15 mouse cellular contexts compared by ENCODE assay signal in the genomic region with DNA sequence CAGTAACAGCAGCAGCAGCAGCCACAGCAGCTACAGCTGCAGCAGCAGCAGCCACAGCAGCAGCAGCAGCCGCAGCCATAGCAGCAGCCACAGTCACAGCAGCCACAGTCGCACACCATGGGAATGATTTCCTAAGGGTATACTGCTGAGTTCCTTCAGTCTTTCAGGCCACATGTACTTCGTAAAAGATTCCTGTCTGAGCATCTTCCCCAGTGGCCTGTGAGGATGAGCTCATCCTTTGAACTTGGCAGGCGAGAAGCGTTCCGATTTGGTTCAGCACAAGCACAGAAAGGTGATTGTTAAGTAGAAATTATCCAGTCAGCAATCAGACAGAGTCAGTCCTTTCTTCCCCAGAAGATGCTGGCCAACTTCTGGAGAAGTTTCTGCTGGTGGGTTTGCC. TPM values are rescaled to one million over a fixed set of nuclear protein-coding genes. Genes with fewer than 3 reads are reported as not detected.
DNase-seq lines count a peak whose midpoint lies in the region; ATAC-seq lines count a peak whose summit lies in the region.
"Had no signal": no experiment of that assay in that cellular context is flagged by ENCODE, and none has a peak within 500 bp of the region (broad histone marks: within the 10 kb centered on the region; RNA-seq: fewer than 3 reads in every experiment).

No protein-coding gene starts in this region.

- H3K4me1 ChIP-seq in heart, embryonic 14.5 days (ENCODE audit: control insufficient read depth in 2 of 2, insufficient read depth in 2 of 2, low read length in 2 of 2), result no peaks in the 10 kb centered on the region; a peak in 1 of 4 replicates
- H3K4me1 ChIP-seq in embryonic facial prominence, embryonic 14.5 days (ENCODE audit: control insufficient read depth, insufficient read depth, low read length), result no peaks in the 10 kb centered on the region
- H3K4me1 ChIP-seq in limb, embryonic 10.5 days, result peaks cover 12% of the 10 kb centered on the region
- H3K4me1 ChIP-seq in kidney, embryonic 14.5 days (ENCODE audit: control insufficient read depth, insufficient read depth, low read length), result no peaks in the 10 kb centered on the region

- no peaks in the 10 kb centered on the region for H3K9me3 ChIP-seq in heart, embryonic 14.5 days (ENCODE audit: control insufficient read depth, low read length)
- no peaks in the 10 kb centered on the region for H3K9me3 ChIP-seq in embryonic facial prominence, embryonic 14.5 days (ENCODE audit: control insufficient read depth, low read length)
- no peaks in the 10 kb centered on the region for H3K9me3 ChIP-seq in limb, embryonic 10.5 days (replicated peaks)
- H3K9me3 ChIP-seq in kidney, embryonic 14.5 days (ENCODE audit: control insufficient read depth, low read length), result no peaks in the 10 kb centered on the region

- H3K4me2 ChIP-seq in heart, embryonic 14.5 days (ENCODE audit: low read length), result no peak overlapping the region
- no peak overlapping the region for H3K4me2 ChIP-seq in embryonic facial prominence, embryonic 14.5 days (ENCODE audit: low read depth, low read length)
- H3K4me2 ChIP-seq in kidney, embryonic 14.5 days (replicated peaks; ENCODE audit: low read depth, low read length), result no peak overlapping the region
- H3K4me2 ChIP-seq: liver, embryonic 11.5 days had no signal

- no peaks in the 10 kb centered on the region for H3K27me3 ChIP-seq in heart, embryonic 14.5 days (ENCODE audit: control insufficient read depth, insufficient read depth, low read length)
- H3K27me3 ChIP-seq in embryonic facial prominence, embryonic 14.5 days (replicated peaks; ENCODE audit: control insufficient read depth, insufficient read depth, low read length), result no peaks in the 10 kb centered on the region
- H3K27me3 ChIP-seq in limb, embryonic 10.5 days (ENCODE audit: low read depth, poor library complexity, severe bottlenecking), result no peaks in the 10 kb centered on the region
- H3K27me3 ChIP-seq in kidney, embryonic 14.5 days (ENCODE audit: control insufficient read depth, insufficient read depth, low read length), result no peaks in the 10 kb centered on the region

- H3K4me3 ChIP-seq in heart, embryonic 14.5 days (ENCODE audit: control insufficient read depth in 1 of 2, insufficient read depth in 1 of 2, low read depth in 1 of 2, low read length in 2 of 2), result no peak overlapping the region
- no peak overlapping the region for H3K4me3 ChIP-seq in embryonic facial prominence, embryonic 14.5 days (ENCODE audit: low read depth, low read length)
- no peak overlapping the region for H3K4me3 ChIP-seq in limb, embryonic 10.5 days
- H3K4me3 ChIP-seq in kidney, embryonic 14.5 days (ENCODE audit: low read length), result no peak overlapping the region

- intact Hi-C loops in heart, postnatal 25 days (cut with DNase I), result no loop called here

- no peak for ATAC-seq in heart, embryonic 14.5 days (ENCODE audit: insufficient number of reproducible peaks, insufficient read depth, low FRiP score, low read depth)
- ATAC-seq in embryonic facial prominence, embryonic 14.5 days (ENCODE audit: low read depth), result peak; percentile 70; the same call in 1 of the 2 replicates
- ATAC-seq in kidney, embryonic 14.5 days (ENCODE audit: low FRiP score, low TSS enrichment), result no peak
- ATAC-seq: forebrain, embryonic 16.5 days had no signal

- no peaks in the 10 kb centered on the region for H3K36me3 ChIP-seq in heart, embryonic 14.5 days (ENCODE audit: control insufficient read depth, insufficient read depth, low read length)
- no peaks in the 10 kb centered on the region for H3K36me3 ChIP-seq in embryonic facial prominence, embryonic 14.5 days (ENCODE audit: control insufficient read depth, insufficient read depth, low read length)
- H3K36me3 ChIP-seq in limb, embryonic 10.5 days, result no peaks in the 10 kb centered on the region
- no peaks in the 10 kb centered on the region for H3K36me3 ChIP-seq in kidney, embryonic 14.5 days (ENCODE audit: control insufficient read depth, insufficient read depth, low read length)

- H3K9ac ChIP-seq in heart, embryonic 14.5 days (ENCODE audit: low read length), result no peak overlapping the region
- H3K9ac ChIP-seq in embryonic facial prominence, embryonic 14.5 days (ENCODE audit: low read depth, low read length), result no peak overlapping the region; the same call in 1 of the 2 replicates
- no peak overlapping the region for H3K9ac ChIP-seq in kidney, embryonic 14.5 days (ENCODE audit: low read depth, low read length)

- 73% methylated on average over 6 of the region's 6 CpGs for WGBS in heart, embryonic 14.5 days
- WGBS in embryonic facial prominence, embryonic 14.5 days, result 35% methylated on average over 6 of the region's 6 CpGs
- WGBS in limb, embryonic 10.5 days, result 89% methylated on average over 6 of the region's 6 CpGs
- 82% methylated on average over 6 of the region's 6 CpGs for WGBS in kidney, embryonic 14.5 days

- DNase-seq in heart, postnatal 25 days (ENCODE audit: low spot score), result no peak
- DNase-seq in MN1 (ENCODE audit: low spot score), result peak; percentile 67
- DNase-seq in embryonic facial prominence, embryonic 14.5 days (ENCODE audit: low spot score), result peak; percentile 86
- DNase-seq in limb, embryonic 10.5 days (ENCODE audit: low spot score), result no peak
- no peak for DNase-seq in ovary, postnatal 36 days (ENCODE audit: low spot score)
- no peak for DNase-seq in spleen, postnatal 14 days (ENCODE audit: low spot score in 2 of 2)
- DNase-seq: cerebellum, postnatal 25 days; kidney, postnatal 36 days; thymus, adult 18-20 months had no signal

- peak overlapping the region; percentile 20 to 24; a peak in 1 of 4 replicates for H3K27ac ChIP-seq in heart, embryonic 14.5 days (replicated peaks in 1 of 2; ENCODE audit: control insufficient read depth in 1 of 2, insufficient read depth in 1 of 2, low read depth in 2 of 2, low read length in 2 of 2)
- peak overlapping the region; percentile 72 for H3K27ac ChIP-seq in embryonic facial prominence, embryonic 14.5 days (replicated peaks; ENCODE audit: low read depth, low read length)
- peak overlapping the region; percentile 36 for H3K27ac ChIP-seq in limb, embryonic 10.5 days
- no peak overlapping the region for H3K27ac ChIP-seq in kidney, embryonic 14.5 days (ENCODE audit: low read depth, low read length)

RNA-seq across cellular contexts. Expression of a gene that starts 7.6 kb away (rescaled TPM):
- polyA plus RNA-seq in heart, embryonic 14.5 days (2014; fragmentation: Nextera tagmentation; extraction: Ambion mirVana), result 0.13 TPM in 1 of 2 replicates, not detected in the other
- not detected for total RNA-seq in heart, postnatal 25 days (2021)
- 0.25 and 0.59 TPM in 2 replicates for polyA plus RNA-seq in embryonic facial prominence, embryonic 14.5 days (2014; fragmentation: Nextera tagmentation; extraction: Ambion mirVana)
- 0.18 and 0.33 TPM in 2 replicates for polyA plus RNA-seq in limb, embryonic 10.5 days (2016; fragmentation: Nextera tagmentation; extraction: Ambion mirVana)
- 0.09 and 0.26 TPM in 2 replicates for polyA plus RNA-seq in kidney, embryonic 14.5 days (2014; fragmentation: Nextera tagmentation; extraction: Ambion mirVana)
- total RNA-seq: left cerebral cortex, adult 18-20 months; MEL had no signal

Comparison
In these comparisons a context has a peak if more than half of its experiments do, and no peak if none do; other contexts are left out.
1. DNase-seq: peak in MN1 (single experiment) and embryonic facial prominence, embryonic 14.5 days (single experiment); none in heart, postnatal 25 days (single experiment), limb, embryonic 10.5 days (single experiment), ovary, postnatal 36 days (single experiment) and spleen, postnatal 14 days (0 of 2).